Mouse (Mus musculus): ENCODE measurements around the gene Prune1. TPM values are rescaled to one million over a fixed set of nuclear protein-coding genes. Genes with fewer than 3 reads are reported as not detected.

The Prune1 gene
- polyA plus RNA-seq, 1 experiment from 2014 or later, result 28.4 TPM

- Histone ChIP-seq H3K9ac (no peak overlapping the region), H3K4me1 (no peaks in the 10 kb centered on the region), H3K4me2 (no peak overlapping the region), H3K4me3 (no peak overlapping the region), H3K36me3 (ENCODE audit: poor library complexity, severe bottlenecking) (peaks cover 20% of the 10 kb centered on the region), H3K27me3 (no peaks in the 10 kb centered on the region), H3K9me3 (replicated peaks) (no peaks in the 10 kb centered on the region), H3K27ac (no peak overlapping the region)
- WGBS, result 79% methylated on average over 2 of the region's 2 CpGs
- no peak for ATAC-seq
These were observed 38.8 kb downstream of the Prune1 start for GRCm38 (mm10) chr3:95243086-95243485.

- H3K27me3 ChIP-seq, result no peaks in the 10 kb centered on the region
- no peak within 1 kb of the TSS for H3K27ac ChIP-seq
- H3K4me3 ChIP-seq, result no peak within 1 kb of the TSS
- H3K36me3 ChIP-seq (ENCODE audit: poor library complexity, severe bottlenecking), result peaks cover 36% of the 10 kb centered on the region
- H3K9ac ChIP-seq, result no peak within 1 kb of the TSS
- no peaks in the 10 kb centered on the region for H3K9me3 ChIP-seq (replicated peaks)
- H3K4me2 ChIP-seq, result no peak within 1 kb of the TSS
- 79% methylated on average over 7 of the region's 7 CpGs for WGBS
- no peak for ATAC-seq
- no peaks in the 10 kb centered on the region for H3K4me1 ChIP-seq
These were observed 40.4 kb downstream of the Prune1 start, which contains the start of gene Gm128 for GRCm38 (mm10) chr3:95241498-95241897. Gene Gm128, minus strand, starts transcription at chr3:95241598.

GRCm38 (mm10) chr3:95240900-95241299, 41.0 kb downstream of the Prune1 start:
- no peak for ATAC-seq
- H3K27ac ChIP-seq, result no peak overlapping the region
- no peak overlapping the region for H3K9ac ChIP-seq
- no peaks in the 10 kb centered on the region for H3K9me3 ChIP-seq (replicated peaks)
- H3K4me3 ChIP-seq, result no peak overlapping the region
- WGBS, result 39% methylated on average over 17 of the region's 17 CpGs
- peaks cover 42% of the 10 kb centered on the region for H3K36me3 ChIP-seq (ENCODE audit: poor library complexity, severe bottlenecking)
- no peaks in the 10 kb centered on the region for H3K27me3 ChIP-seq
- no peaks in the 10 kb centered on the region for H3K4me1 ChIP-seq
- no peak overlapping the region for H3K4me2 ChIP-seq

- Histone ChIP-seq H3K4me3 (no peak overlapping the region), H3K4me2 (no peak overlapping the region), H3K27me3 (no peaks in the 10 kb centered on the region), H3K4me1 (peaks cover 3% of the 10 kb centered on the region; the same call in 1 of the 2 replicates), H3K36me3 (ENCODE audit: poor library complexity, severe bottlenecking) (peaks cover 44% of the 10 kb centered on the region), H3K9ac (no peak overlapping the region), H3K27ac (no peak overlapping the region; the same call in 1 of the 2 replicates), H3K9me3 (replicated peaks) (no peaks in the 10 kb centered on the region)
- ATAC-seq, result no peak
- 89% methylated on average over 12 of the region's 12 CpGs for WGBS
These were observed 41.9 kb downstream of the Prune1 start for GRCm38 (mm10) chr3:95239971-95240370.

GRCm38 (mm10) chr3:95239022-95239421, 42.9 kb downstream of the Prune1 start:
- no peak overlapping the region for H3K4me2 ChIP-seq
- ATAC-seq, result no peak
- no peak overlapping the region for H3K27ac ChIP-seq
- WGBS, result 93% methylated on average over 6 of the region's 6 CpGs
- H3K36me3 ChIP-seq (ENCODE audit: poor library complexity, severe bottlenecking), result peaks cover 51% of the 10 kb centered on the region
- no peaks in the 10 kb centered on the region for H3K27me3 ChIP-seq
- no peak overlapping the region for H3K9ac ChIP-seq
- H3K9me3 ChIP-seq (replicated peaks), result no peaks in the 10 kb centered on the region
- peaks cover 3% of the 10 kb centered on the region; the same call in 1 of the 2 replicates for H3K4me1 ChIP-seq
- H3K4me3 ChIP-seq, result no peak overlapping the region

- Histone ChIP-seq H3K4me1 (peaks cover 3% of the 10 kb centered on the region; the same call in 1 of the 2 replicates), H3K36me3 (ENCODE audit: poor library complexity, severe bottlenecking) (peaks cover 65% of the 10 kb centered on the region), H3K4me2 (no peak overlapping the region), H3K27ac (no peak overlapping the region), H3K9me3 (replicated peaks) (no peaks in the 10 kb centered on the region), H3K27me3 (no peaks in the 10 kb centered on the region), H3K9ac (no peak overlapping the region), H3K4me3 (no peak overlapping the region)
- 92% methylated on average over 8 of the region's 8 CpGs for WGBS
- no peak for ATAC-seq
These were observed 44.3 kb downstream of the Prune1 start for GRCm38 (mm10) chr3:95237541-95238099.

GRCm38 (mm10) chr3:95235386-95236301, 46.2 kb downstream of the Prune1 start:
- 61% methylated on average over 23 of the region's 23 CpGs for WGBS
- Histone ChIP-seq H3K27ac (no peak overlapping the region), H3K9ac (no peak overlapping the region), H3K4me3 (no peak overlapping the region), H3K4me2 (no peak overlapping the region), H3K4me1 (peaks cover 19% of the 10 kb centered on the region), H3K9me3 (replicated peaks) (no peaks in the 10 kb centered on the region), H3K27me3 (no peaks in the 10 kb centered on the region), H3K36me3 (ENCODE audit: poor library complexity, severe bottlenecking) (peaks cover 75% of the 10 kb centered on the region)
- no peak for ATAC-seq

- H3K4me2 ChIP-seq, result no peak overlapping the region
- H3K4me3 ChIP-seq, result no peak overlapping the region
- no peak for ATAC-seq
- 95% methylated on average over 16 of the region's 16 CpGs for WGBS
- H3K4me1 ChIP-seq, result peaks cover 28% of the 10 kb centered on the region
- H3K27me3 ChIP-seq, result no peaks in the 10 kb centered on the region
- H3K36me3 ChIP-seq (ENCODE audit: poor library complexity, severe bottlenecking), result peaks cover 69% of the 10 kb centered on the region
- H3K9ac ChIP-seq, result no peak overlapping the region
- H3K27ac ChIP-seq, result no peak overlapping the region
- no peaks in the 10 kb centered on the region for H3K9me3 ChIP-seq (replicated peaks)
These were observed 48.4 kb downstream of the Prune1 start for GRCm38 (mm10) chr3:95233303-95233980.

- Histone ChIP-seq H3K9ac (no peak overlapping the region), H3K4me2 (no peak overlapping the region), H3K27me3 (no peaks in the 10 kb centered on the region), H3K27ac (no peak overlapping the region), H3K9me3 (replicated peaks) (no peaks in the 10 kb centered on the region), H3K4me3 (no peak overlapping the region), H3K4me1 (peaks cover 28% of the 10 kb centered on the region), H3K36me3 (ENCODE audit: poor library complexity, severe bottlenecking) (peaks cover 62% of the 10 kb centered on the region)
- no peak for ATAC-seq
- 91% methylated on average over 7 of the region's 7 CpGs for WGBS
These were observed 49.1 kb downstream of the Prune1 start for GRCm38 (mm10) chr3:95232771-95233170.

GRCm38 (mm10) chr3:95231298-95232221, 50.3 kb downstream of the Prune1 start, which contains the start of gene Mllt11:
Gene Mllt11, minus strand, starts transcription at chr3:95232171.
- Histone ChIP-seq H3K4me1 (peaks cover 34% of the 10 kb centered on the region), H3K27me3 (no peaks in the 10 kb centered on the region), H3K36me3 (ENCODE audit: poor library complexity, severe bottlenecking) (peaks cover 50% of the 10 kb centered on the region), H3K4me2 (peak within 1 kb of the TSS; percentile 94), H3K9ac (peak within 1 kb of the TSS; percentile 97), H3K4me3 (peak within 1 kb of the TSS; percentile 90), H3K9me3 (replicated peaks) (no peaks in the 10 kb centered on the region), H3K27ac (peak within 1 kb of the TSS; percentile 96)
- WGBS, result 81% methylated on average over 13 of the region's 13 CpGs
- no peak for ATAC-seq

Data from forebrain, embryonic 13.5 days (tissue).